Mouse (Mus musculus): ENCODE results near the gene Ube2ql1.

Gene Ube2ql1

DNA sequence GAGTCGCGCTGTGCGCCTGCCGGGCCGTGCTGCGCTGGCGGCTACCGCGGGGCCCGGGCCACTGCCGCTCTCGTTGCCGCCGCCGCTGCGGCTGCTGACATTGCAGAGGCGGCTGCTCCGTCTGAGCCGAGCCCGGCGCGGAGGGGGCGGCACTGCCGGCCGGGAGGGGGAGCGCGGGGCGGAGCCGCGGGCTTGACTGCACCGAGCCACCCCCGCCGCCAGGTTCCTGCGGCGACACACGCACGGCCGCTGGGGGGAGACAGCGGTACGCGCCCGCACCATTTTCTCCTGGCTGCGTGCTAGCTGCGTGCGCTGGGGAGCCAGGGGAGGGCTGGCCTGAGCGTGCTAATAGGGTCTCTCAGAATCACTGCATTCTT lies at the start of gene Ube2ql1:
Gene Ube2ql1, minus strand, starts transcription at position 131 of the 377 bp plus-strand sequence.
- DNase-seq (ENCODE audit: low read depth, low spot score), result peak; percentile 55

DNA sequence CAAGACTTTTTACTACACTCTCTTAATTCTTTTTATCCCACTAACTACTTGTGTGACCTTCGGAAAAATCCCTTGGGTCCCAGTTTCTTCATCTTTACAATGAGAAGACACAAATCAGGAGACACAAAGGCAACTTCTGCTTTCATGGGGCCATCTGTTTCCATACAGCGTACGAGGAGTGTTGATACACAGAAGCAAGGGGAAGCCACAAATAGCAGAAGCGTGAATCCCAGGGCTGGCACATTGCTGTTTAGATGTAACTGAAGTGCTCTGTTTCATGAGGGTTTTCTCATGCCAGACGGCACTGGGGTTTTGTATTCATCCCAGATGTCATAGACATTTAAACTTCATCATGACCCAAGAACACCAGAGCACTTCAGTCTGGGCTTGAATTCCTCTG lies 49.0 kb upstream of the Ube2ql1 start:
- DNase-seq (ENCODE audit: low read depth, low spot score), result no peak

DNA sequence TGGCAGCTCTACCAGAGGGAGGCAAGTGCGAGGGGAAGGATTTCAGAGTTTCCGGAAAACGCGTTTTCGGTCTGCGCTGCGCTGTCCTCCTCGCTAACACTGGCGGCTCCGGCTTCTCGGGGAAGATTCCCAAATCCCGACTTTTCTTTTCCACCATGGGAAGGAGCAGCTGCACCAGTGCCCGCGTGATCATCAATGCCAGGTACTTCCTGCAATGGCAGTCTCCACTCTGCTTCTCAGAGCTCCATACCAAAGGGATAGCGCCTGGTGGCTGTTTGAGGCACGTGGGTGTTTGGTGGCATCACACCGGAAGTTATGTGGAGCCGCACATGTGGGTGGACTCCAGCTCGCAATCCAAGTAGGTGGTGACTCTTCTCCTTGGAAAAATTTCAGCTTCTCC lies 38.5 kb upstream of the Ube2ql1 start:
- no peak for DNase-seq (ENCODE audit: low read depth, low spot score)

DNA sequence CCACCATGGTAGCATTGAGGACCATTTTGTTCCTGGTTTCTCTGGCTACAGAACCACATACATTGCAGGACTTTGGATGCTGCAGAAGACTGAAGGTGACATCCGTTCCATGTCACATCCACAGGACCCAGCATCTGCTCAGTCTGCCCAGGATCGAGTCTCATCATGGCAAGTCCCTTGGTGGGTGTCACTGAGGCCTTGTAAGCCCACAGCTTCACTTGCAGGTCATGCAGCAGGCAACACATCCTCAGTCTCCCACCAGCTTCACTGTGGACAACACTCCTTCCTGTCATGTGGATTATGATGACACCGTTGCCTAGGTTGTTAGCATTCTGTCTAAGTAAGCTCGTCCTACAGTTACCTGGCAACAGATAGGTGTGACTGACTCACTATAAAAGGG lies 32.7 kb upstream of the Ube2ql1 start:
- no peak for DNase-seq (ENCODE audit: low read depth, low spot score)

DNA sequence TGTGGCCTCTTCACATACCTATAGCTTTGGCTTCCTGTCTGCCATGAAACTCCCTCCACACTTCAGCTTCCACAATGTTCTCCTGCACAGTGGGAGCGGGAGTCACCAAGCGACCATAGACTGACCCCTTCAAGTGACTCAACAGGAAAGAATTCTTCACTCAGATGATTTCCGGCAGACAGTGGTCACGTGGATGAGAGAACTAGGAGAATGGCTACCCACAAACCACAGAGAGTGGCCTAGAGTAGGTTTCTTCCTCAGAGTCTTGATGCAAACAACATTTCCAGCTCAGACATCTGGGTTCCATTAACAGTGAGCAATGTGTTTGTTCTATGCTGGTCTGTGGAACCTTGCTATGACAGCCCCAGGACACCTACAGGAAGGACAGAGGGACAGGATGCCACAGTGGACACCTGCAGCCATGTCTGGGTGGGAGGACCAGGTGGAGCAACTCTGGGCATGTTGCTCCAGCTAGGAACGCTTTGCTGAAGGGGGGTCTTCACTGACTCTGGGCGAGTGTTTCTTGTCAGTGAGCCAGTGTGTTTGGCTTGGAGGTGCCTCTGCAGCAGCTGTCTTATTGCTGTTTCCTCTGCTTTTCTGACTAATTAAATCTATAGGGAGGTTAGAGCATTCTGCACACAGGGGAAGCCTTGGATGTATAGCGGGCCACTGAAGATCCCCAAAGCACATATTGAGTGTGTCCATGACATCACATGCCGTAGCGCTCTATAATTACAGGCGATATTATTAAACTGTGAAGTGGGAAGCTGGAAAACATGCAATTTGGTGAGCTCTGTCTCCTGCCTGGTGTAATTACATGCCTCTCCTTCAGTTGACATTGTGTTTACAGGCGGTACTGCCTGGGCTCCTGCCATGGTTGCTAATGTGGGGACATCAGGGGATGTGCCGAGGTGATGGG lies 31.1 kb upstream of the Ube2ql1 start:
- DNase-seq (ENCODE audit: low read depth, low spot score), result no peak

DNA sequence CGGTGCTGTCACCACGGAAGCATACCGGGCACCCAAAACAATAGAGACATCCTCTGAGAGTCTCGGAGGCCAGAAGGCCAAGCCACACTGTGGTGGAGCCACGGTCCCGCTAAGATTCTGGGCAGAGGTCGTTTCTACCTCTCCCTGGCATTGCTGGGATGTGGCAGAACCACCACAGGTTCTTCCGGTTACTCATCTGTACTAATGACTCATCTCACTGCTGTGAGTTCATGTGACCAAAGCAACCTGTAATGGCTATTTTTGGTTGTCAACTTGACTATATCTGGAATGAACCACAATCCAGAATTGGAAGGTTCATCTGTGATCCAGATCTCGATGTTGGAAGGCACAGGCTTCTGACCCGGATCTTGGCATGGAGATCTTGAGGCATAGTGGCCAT lies 28.5 kb upstream of the Ube2ql1 start:
- no peak for DNase-seq (ENCODE audit: low read depth, low spot score)

DNA sequence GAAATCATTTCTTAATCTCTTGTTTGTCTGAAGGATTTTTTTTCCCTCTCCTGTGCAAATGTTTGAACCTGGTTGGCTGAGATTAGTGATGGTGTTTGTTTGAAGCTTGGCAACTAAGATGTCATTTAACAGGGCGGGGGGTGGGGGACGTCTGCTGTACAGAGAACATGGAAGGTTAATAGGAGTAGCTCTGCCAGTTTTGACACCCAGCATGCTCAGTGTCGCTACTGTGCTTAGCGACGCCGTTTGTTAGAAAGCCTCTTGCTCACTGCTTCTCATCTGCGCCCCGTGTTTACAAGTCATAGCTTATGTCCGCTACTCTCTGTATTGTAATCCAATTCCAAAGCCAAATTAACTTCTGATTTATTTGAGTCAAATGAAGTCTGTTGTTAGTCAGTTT lies 25.0 kb upstream of the Ube2ql1 start:
- no peak for DNase-seq (ENCODE audit: low read depth, low spot score)

DNA sequence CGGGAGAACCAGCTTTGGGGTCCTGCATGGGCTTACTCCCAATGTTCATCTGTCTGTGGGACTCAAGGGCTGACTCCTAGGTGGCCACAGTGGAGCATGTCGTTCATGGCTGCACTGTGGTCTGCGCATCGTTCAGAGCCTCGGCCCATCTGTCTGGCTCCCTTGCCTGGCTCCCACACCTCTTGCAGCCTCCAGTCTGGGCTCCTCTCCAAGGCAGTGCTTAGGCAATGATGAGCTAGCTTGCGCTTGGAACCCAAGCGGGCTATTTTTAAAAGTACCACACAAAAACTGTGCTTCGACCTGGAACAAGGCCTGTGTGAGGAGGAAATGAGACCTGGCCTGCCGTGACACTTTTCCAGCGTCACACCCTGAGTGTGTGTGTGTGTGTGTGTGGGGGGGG lies 21.7 kb upstream of the Ube2ql1 start:
- no peak for DNase-seq (ENCODE audit: low read depth, low spot score)

DNA sequence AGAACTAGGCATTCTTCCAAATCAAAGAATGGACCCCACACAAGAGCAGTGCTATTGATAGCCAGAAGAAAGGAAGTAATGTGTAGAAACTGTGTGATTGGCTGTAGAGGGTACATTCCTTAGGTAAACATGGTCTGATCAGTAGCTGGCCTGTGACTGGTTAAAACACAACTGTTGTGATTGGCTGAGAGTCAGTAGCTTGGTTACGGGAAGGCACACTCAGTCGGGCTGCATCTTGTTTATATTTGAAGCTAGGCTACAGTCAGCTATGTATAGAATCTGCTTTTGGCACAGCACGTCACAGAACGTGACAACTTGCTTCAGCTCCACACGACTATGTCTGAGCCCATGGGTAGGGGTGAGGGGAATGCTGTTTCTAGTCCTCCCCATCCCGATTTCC lies 19.3 kb upstream of the Ube2ql1 start:
- DNase-seq (ENCODE audit: low read depth, low spot score), result no peak

DNA sequence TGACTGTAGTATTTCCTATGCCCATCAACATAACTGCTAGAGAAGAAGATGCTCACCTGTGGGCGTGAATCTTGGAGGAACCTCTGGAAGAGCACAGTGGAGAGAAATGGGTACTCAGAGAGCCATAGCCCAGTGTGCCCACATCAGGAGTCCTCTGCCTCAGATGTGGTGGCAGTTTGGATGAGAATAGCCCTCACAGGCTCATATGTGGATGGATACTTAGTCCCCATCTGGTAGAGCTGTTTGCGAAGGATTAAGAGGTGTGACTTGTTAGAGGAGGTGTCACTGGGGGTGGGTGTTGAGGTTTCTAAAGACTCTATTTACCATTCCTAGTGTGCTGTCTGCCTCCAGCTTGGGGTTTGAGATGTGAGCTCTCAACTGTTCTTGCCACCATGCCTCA lies 13.2 kb upstream of the Ube2ql1 start:
- no peak for DNase-seq (ENCODE audit: low read depth, low spot score)

DNA sequence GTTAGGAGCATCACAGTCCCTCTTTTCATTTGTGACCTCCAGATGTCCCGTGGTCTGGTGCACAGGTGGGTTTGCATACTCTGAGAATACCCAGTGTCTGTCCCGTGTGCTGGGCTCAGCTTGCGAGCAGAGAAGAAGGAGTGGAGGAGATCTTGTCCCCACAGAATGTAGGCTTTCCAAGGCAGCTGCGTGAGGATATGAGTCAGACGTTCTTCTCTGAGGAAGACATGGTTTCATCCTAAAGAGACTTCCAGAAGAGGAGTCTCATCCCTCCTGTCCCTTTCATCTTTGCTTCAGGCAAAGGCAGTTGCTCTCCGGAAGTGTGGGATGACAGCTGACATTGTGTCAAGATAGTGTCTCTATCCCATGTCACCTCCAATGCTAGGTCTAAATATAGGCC lies 11.8 kb upstream of the Ube2ql1 start:
- DNase-seq (ENCODE audit: low read depth, low spot score), result no peak

DNA sequence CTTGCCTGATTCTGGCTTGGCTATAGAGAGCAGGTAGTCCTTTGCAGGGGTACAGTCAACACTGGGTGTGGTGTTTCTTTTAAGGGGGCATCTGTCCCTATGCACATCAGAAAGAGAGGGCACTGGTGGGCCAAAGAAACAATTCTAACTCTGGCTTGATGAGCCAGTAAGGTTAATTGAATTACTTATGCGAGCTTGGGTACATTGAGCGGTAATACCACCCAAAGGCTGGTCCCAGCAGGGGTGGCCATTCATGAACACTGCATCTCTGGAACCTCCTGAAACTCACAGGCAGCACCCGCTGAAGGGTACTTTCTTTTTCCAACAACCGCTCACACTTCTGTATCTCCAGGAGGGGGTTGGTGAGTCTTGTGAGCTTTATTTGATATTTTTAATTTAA lies 9.1 kb upstream of the Ube2ql1 start:
- DNase-seq (ENCODE audit: low read depth, low spot score), result no peak

DNA sequence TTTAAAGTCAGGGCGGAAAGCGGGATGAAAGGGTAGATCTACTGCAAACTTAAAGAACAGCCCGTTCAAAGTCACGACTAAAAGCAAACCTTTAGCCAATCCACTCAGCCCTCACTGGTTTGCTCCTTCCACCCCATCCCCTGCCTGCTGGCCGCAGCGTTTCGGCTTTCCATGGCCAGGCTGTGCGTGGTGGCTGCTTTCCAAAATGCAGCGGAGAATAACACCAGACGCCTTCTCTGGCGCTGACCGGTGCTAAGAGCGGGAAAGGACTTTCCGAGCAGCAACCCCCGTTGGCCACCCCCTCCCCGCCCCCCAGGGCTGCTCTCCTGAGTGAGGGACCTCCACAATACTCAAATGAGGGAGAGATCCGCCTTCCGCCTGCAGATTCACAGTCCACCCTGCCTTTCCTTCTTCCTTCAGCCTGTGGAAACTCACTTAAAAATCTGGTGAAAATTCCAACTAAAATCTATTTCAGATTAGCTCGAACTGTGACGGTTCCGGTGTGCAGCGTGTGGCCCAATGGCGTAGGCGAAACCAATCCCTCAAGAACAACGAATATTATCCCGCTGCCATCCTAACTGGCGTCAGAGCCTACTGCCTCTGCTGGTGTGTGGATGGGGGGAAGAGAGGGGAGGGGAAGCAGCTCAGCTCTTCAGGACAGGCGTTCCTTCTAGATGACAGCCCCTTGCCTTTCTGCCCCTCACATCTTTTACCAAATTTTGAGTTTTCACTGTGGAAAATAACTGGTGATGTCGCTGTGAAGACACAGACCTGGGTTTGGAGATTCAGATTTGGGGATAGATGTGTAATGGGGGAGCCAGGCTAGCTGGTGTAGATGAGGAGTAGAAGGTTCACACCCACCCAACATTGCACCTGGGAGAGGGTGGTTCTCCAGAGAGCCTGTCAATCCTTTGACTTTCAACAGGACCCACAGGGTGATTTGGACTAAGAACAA lies 919 bp upstream of the Ube2ql1 start:
- DNase-seq (ENCODE audit: low read depth, low spot score), result no peak

DNA sequence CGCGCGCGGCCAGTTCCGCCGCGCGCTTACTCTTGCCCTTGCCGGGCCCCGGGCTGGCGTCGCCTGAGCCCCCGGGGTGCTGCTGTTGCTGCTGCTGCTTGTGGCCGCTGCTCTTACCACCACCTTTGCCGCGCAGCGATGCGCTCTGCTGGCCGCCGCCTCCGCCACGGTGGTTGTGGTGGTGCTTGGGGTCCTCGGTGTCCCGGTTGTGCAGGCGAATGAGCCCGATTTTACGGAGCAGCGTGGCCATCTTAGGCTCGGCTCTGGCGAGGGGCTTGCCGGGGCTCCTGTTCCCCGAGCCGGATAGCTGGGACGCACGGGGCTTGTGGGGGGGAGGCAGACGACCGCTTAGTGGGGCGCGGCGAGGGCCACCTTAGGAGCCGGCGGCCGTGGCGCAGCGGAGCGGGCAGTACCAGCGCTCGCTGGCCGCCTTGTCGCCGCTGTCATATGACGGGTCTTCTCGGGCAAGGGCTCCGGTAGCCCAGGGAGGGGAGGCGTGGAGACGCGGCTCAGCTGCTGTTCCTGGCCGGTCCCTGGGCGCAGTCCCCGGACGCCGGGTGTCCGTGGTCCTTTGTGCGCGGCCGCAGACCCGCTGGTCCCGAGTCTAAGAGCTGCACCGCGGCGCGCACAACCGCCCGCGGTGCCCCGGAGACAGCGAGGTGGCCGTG lies 464 bp downstream of the Ube2ql1 start:
- DNase-seq (ENCODE audit: low read depth, low spot score), result peak; percentile 1

DNA sequence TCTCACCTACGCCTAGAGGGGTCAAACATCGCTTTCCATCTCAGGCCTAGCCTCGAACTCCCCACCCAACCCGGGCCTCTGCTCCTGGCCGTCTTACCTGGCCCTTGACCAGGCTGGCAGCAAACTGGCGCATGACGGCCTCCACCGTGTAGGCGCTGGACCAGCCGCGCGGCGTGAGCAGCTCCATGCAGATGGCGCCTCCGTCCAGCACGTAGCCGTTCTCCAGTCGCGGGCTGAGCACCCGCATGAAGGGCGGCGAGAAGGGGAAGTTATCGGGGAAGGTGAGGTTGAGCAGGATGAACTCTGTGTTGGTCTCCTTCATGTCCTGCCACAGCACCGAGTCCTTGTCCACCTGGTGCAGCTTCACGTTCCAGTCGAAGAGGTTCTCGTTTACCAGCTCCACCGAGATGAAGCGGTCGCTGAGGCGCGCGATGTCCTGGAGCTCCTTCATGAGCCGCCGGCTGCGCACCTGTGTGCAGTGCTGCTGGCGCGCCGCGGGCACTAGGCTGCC lies 1.2 kb downstream of the Ube2ql1 start:
- DNase-seq (ENCODE audit: low read depth, low spot score), result peak; percentile 1

DNA sequence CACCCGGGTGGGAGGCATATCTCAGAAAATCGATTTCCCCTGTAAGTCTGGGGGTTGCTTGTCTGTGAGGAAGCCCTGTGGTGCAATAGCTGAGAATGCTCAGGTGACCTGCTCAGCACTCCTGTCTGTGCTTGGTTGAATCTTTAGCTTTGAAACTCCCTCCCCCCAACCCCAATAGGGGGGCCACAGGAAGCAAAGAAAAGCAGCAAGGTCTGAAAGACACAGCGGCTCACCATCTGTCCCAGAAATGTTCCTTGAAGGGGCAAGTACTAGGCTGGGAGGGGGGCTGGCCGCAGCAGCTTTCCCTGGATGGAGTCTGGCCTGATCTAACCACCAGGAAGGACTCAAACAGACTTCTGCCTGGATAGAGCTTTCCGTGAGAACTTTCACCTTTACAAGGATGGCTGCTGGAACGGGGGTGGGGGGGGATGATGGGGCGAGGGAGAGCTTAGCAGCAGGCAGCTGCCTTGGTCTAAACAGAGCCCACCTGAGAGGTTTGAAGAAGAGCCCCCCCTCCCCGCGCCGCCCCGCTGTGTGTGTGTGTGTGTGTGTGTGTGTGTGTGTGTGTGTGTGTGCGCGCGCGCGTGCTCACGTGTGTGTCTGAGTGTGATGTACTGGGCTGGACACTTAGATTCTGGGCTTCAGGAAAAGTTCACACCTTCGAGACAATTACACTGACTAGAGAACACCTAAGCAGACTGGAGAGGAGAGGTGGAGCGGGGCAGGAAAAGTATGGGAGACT lies 2.1 kb downstream of the Ube2ql1 start:
- no peak for DNase-seq (ENCODE audit: low read depth, low spot score)

DNA sequence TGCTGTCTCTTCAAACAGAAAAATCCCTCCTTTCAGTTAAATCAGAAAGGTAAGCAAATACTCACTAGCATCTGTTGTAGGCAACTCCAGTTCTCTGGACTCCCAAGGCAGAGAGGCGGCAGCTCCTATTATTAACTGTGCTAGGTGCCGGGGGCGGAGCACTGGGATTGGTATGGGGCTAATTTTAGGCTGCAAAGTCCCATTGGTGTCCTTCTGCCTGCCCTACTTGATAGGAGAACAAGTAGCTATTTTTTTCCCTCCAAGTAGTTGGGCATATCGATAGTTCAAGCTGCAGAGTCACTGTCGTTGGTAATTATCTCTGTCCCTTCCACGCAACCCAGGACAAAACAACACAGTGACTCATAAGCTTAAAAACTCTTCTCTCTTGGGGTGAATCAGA lies 7.1 kb downstream of the Ube2ql1 start:
- DNase-seq (ENCODE audit: low read depth, low spot score), result no peak

DNA sequence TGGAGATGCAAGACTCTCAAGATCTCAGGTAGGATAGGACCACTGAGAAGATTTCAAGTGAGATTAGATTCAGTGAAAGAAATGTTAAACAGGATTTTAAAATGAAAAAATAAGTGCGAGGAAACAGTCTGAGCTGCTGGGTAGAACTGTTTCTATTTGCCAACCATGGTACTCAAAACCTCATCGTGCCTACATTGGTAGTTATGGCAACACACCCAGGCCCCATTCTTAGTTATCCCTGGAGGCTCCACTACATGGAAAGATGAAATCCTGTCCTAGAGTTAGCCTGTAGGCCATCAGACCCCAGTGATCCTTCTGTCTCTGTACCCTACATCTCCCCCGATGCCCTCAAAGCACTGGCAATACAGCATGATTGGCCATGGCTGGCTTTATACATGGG lies 14.3 kb downstream of the Ube2ql1 start:
- DNase-seq (ENCODE audit: low read depth, low spot score), result no peak

DNA sequence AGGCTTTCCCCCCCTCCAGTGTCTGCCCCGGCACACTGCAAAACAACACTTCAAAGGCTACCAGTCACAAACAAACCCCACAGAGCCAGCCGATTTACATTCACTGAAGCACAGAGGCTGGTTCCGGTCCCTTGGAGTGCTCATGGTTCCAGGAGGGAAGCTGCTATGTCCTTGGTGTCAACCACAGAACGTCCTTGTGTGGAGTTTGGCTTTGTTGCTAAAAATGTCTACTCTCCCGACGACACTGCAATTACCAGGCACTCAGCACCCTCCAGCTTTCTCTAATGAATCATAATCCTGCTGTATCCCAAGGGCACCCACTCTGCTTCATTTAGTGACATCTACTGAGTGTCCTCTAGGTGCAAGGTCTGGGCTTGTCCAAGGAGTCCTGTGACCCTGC lies 18.5 kb downstream of the Ube2ql1 start:
- no peak for DNase-seq (ENCODE audit: low read depth, low spot score)

DNA sequence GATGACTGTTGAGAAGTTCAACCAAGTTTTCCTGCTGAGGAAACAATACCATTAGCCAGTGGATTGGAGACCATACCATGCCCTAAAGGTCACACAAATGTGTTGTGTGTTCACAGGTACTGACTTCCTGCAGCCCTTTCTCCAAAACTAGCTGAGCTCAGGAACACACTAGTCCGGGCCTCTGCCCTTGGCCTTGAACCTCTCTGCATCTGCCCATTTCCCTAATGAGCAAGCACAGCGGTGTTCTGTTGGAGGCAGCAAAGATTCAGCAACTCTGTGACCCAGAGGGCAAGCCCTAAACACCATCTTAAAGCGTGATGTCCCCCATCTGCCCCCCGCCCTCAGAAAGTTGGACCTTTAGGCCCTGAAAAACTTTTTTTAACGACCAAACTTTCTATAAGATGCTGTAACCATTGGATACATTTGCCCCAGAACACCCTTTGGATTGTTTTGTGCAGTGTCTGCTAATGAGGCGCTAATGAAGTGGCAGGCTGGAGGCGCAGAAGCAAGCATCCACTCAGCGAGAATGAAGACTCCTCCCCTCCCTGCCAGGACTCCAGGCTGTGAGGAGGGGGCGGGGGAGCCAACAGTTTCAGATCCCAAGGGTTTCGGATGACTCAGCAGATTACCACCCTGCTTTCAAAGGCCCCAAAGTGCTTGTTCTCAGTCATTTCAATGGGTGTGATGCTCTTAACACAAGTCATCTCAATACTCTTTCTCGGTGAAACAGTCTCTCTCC lies 21.7 kb downstream of the Ube2ql1 start:
- no peak for DNase-seq (ENCODE audit: low read depth, low spot score)

Data from CD4-positive, CD25-positive, alpha-beta regulatory T cell, adult 2 months (primary cell).